Mouse (Mus musculus) midbrain, embryonic 11.5 days (tissue): ENCODE results near the gene Gng5. TPM values are rescaled to one million over a fixed set of nuclear protein-coding genes. Genes with fewer than 3 reads are reported as not detected.

ENCODE experiments used
- ATAC-seq: fragments of 200-750 bp; cut with Nextera tagmentation; 2 replicates; pipeline ENCODE4 v1.8.0; 2017; ENCODE audit warnings: moderate TSS enrichment, moderate library complexity; ENCODE audit not compliant: low FRiP score
- DNase-seq: peaks from one replicate; pipeline ENCODE4 v3.0.0; 2015; ENCODE audit warnings: low spot score; ENCODE audit errors: missing footprints
- H3K27ac ChIP-seq: fragments of 300-500 bp; sonication (generic); 2 replicates; pipeline ENCODE4 v1.5.1; 2014; ENCODE audit warnings: low read depth, low read length
- H3K27me3 ChIP-seq: fragments of 300-500 bp; sonication (generic); 2 replicates; pipeline ENCODE4 v1.6.1; 2014; ENCODE audit warnings: mild to moderate bottlenecking, low read length, moderate library complexity, mixed read lengths; ENCODE audit not compliant: control insufficient read depth, insufficient read depth
- H3K36me3 ChIP-seq: fragments of 300-500 bp; sonication (generic); 2 replicates; pipeline ENCODE4 v1.6.1; 2014; ENCODE audit warnings: mild to moderate bottlenecking, low read length, moderate library complexity, mixed read lengths; ENCODE audit not compliant: control insufficient read depth, insufficient read depth
- H3K4me1 ChIP-seq: fragments of 300-500 bp; sonication (generic); 2 replicates; pipeline ENCODE4 v1.6.1; 2014; ENCODE audit warnings: low read length; ENCODE audit not compliant: control insufficient read depth, insufficient read depth
- H3K4me2 ChIP-seq: fragments of 300-500 bp; sonication (generic); 2 replicates; pipeline ENCODE4 v1.6.1; 2014; ENCODE audit warnings: mild to moderate bottlenecking, moderate library complexity
- H3K4me3 ChIP-seq: fragments of 300-500 bp; sonication (generic); 2 replicates; pipeline ENCODE4 v1.5.1; 2014; ENCODE audit warnings: low read depth, low read length
- H3K9ac ChIP-seq: fragments of 300-500 bp; sonication (generic); 2 replicates; pipeline ENCODE4 v1.6.1; 2014; ENCODE audit warnings: low read length
- H3K9me3 ChIP-seq: fragments of 300-500 bp; sonication (generic); 2 replicates; pipeline ENCODE4 v1.6.1; 2016; ENCODE audit warnings: low read length; ENCODE audit not compliant: control insufficient read depth
- WGBS: fragments of 180-500 bp; shearing (Covaris S2); extraction: QIAGEN DNeasy Blood & Tissue Kit; methylation state at CpG from one replicate; pipeline ENCODE4 v1.1.7; 2014; 5-methylcytosine and 5-hydroxymethylcytosine counted together
- polyA plus RNA-seq: library from polyadenylated mRNA; unstranded; fragments of >200 nt; fragmentation: Nextera tagmentation; extraction: Ambion mirVana; gene quantifications from 2 replicates; pipeline ENCODE4 v1.2.1, GENCODE M21; 2014

The Gng5 gene
- polyA plus RNA-seq, 1 experiment from 2014 or later = 1,090 TPM

DNA sequence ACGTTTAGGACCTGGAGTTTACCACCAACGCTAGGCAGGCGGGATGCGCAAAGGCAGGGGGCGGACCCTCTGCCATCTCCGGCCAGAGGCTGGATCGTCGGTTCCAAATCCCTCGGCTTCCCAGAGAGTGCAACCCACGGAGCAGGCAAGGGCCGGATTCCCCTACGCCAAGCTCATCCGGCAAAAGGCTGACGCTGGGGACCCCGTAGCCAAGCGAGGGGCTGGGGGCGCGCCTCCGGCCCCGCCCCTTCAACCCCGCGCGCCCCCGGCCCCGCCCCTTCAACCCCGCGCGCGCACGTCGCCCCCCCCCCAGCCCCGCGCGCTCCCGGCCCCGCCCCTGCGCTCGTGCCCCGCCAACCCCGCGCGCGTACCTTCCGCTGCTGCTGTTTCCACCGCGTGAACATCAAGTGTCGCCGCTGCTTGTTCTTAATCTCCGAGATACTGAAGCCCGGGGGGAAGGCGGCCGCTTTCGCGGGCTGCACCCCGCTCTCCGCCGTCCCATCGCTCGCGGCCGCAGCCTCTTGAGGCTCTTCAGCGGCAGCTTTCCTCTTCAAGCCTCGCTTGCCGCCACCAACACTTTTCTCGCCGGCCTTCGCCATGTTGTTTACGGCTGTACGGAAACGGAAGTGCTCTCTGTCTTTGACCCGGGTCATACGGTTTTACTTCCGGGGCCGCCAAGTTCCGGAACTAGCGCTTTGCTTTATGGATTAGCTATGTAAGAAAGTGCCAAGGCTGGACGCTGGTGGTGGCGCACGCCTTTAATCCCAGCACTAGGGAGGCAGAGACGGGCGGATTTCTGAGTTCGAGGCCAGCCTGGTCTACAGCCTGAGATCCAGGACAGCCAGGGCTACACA is 21.4 kb downstream of the Gng5 start, which contains the start of gene Rpf1:
Gene Rpf1 (minus strand): TSS at position 632 of the 854 bp plus-strand sequence.
- Histone ChIP-seq H3K9me3 (no peaks in the 10 kb centered on the region), H3K27ac (peak within 1 kb of the TSS; percentile 95), H3K4me3 (peak within 1 kb of the TSS; percentile 79), H3K36me3 (peaks cover 6% of the 10 kb centered on the region; the same call in 1 of the 2 replicates), H3K4me1 (peaks cover 2% of the 10 kb centered on the region; the same call in 1 of the 2 replicates), H3K9ac (peak within 1 kb of the TSS; percentile 94), H3K27me3 (no peaks in the 10 kb centered on the region), H3K4me2 (peak within 1 kb of the TSS; percentile 67)
- DNase-seq (peak; percentile 98), ATAC-seq (peak; percentile 96)
- whole genome bisulfite sequencing = under 1% methylated on average over 61 of the region's 82 CpGs

DNA sequence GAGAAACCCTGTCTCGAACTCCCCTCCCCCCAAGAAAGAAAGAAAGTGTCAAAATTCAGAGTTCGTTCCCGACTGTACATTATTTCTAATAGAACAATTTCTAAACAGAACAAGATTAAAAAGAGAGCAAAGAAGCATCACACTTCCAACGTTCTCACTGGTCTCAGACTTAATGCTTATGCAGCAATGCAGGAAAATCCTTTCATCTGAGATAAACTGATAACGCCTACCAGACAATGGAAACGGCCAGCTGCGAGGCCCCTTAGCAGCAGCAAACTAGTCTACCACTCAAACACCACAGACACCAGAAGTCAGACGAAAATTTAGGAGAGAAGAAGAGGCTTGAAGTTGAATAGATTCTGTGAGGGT is 22.0 kb downstream of the Gng5 start:
- Histone ChIP-seq H3K27me3 (no peaks in the 10 kb centered on the region), H3K4me2 (peak overlapping the region; percentile 67), H3K27ac (peak overlapping the region; percentile 95; the same call in 1 of the 2 replicates), H3K9me3 (no peaks in the 10 kb centered on the region), H3K36me3 (peaks cover 6% of the 10 kb centered on the region; the same call in 1 of the 2 replicates), H3K9ac (peak overlapping the region; percentile 94; the same call in 1 of the 2 replicates), H3K4me3 (peak overlapping the region; percentile 79), H3K4me1 (peaks cover 2% of the 10 kb centered on the region; the same call in 1 of the 2 replicates)
- no peak for DNase-seq
- ATAC-seq = peak; percentile 9; the same call in 1 of the 2 replicates
- WGBS = 13% methylated on average over 8 of the region's 8 CpGs

DNA sequence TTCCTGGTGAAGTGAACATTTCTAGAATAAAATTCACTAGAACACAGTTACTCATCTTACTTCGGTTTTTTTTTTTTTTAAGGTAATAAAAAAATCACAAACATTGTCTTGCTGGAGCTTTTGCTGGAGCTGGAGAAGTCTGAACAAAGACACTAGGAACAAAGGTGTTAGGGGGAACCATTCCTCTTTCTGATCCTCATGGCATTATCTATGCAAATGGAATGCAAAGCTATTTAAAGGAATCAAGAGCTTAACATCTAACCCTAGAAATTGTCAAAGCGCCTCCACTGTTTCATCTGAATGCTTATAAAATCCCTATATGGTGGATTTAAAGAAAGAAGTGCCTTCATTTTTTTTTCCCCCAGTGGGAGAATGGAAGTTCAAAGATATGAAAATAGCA is 28.7 kb downstream of the Gng5 start:
- Histone ChIP-seq H3K36me3 (no peaks in the 10 kb centered on the region), H3K4me1 (peaks cover 6% of the 10 kb centered on the region; the same call in 1 of the 2 replicates), H3K4me3 (no peak overlapping the region), H3K4me2 (0 out of 2 replicates have a peak overlapping the region, but pooled peaks have one; percentile 7), H3K9ac (no peak overlapping the region), H3K27me3 (no peaks in the 10 kb centered on the region), H3K27ac (no peak overlapping the region), H3K9me3 (no peaks in the 10 kb centered on the region)
- WGBS = 18% methylated on average over 2 of the region's 2 CpGs
- ATAC-seq (0 out of 2 replicates have a peak, but pooled peaks have one; percentile 54), DNase-seq (no peak)

DNA sequence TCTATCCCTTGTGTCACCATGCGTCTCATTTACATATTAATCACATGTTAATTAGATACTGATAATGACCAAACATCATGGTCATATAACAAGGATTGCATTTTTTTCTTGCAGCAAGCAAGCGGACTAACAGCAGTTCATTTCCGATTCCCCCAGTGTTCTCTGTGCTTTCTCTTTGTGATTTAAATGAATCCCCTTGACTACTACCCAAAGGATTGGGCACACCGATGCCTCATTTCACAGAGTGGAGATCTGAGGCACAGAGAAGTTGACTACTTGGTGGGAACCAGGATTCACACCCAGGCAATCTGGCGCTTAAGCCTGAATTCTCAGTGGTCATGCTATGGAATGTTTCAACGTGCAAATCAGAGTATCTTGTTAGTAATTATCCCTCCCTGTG is 35.4 kb downstream of the Gng5 start:
- no peaks in the 10 kb centered on the region for H3K36me3 ChIP-seq
- DNase-seq = no peak
- H3K4me3 ChIP-seq = no peak overlapping the region
- no peak overlapping the region for H3K4me2 ChIP-seq
- 61% methylated on average over 6 of the region's 6 CpGs for WGBS
- H3K9me3 ChIP-seq = no peaks in the 10 kb centered on the region
- no peaks in the 10 kb centered on the region for H3K27me3 ChIP-seq
- H3K9ac ChIP-seq = no peak overlapping the region
- no peak overlapping the region for H3K27ac ChIP-seq
- H3K4me1 ChIP-seq = no peaks in the 10 kb centered on the region
- ATAC-seq = no peak

DNA sequence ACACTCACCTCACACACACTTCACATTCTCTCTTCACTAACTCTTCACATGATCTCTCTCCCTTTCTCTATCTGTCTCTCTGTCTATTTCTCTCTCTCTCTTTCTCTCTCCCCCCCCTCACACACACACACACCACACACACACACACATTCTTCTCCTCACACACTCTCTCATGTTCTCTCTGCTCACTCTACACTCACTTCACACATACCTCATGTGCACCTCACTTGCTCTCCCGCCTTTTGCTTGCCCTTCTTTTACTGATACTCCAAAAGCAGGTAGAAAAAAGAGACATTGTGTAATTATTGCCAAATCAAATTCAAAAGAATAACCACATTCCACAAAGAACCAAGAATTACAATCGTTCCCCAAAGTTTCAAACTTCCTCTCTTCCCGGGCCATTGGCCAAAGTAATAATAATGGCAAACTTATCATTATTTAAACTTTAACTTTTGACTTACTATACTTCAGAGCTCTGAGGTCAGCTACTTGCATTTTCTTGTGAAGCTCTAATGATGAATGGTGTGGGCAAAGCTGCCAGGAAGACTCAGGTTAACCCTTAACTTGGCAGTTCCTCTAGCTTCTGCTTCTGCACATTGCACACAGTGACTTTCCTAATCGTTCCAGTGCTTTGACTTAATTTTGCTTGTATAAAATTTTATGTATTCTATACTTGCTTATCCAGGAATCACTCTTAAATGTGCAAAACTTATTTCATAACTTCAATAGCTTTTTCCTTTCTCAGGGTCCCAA is 41.1 kb downstream of the Gng5 start:
- Histone ChIP-seq H3K27ac (no peak overlapping the region), H3K27me3 (no peaks in the 10 kb centered on the region), H3K9ac (no peak overlapping the region), H3K4me3 (no peak overlapping the region), H3K4me2 (no peak overlapping the region), H3K9me3 (no peaks in the 10 kb centered on the region), H3K36me3 (no peaks in the 10 kb centered on the region), H3K4me1 (no peaks in the 10 kb centered on the region)
- DNase-seq (no peak), ATAC-seq (no peak)
- WGBS = 84% methylated on average over 4 of the region's 4 CpGs

DNA sequence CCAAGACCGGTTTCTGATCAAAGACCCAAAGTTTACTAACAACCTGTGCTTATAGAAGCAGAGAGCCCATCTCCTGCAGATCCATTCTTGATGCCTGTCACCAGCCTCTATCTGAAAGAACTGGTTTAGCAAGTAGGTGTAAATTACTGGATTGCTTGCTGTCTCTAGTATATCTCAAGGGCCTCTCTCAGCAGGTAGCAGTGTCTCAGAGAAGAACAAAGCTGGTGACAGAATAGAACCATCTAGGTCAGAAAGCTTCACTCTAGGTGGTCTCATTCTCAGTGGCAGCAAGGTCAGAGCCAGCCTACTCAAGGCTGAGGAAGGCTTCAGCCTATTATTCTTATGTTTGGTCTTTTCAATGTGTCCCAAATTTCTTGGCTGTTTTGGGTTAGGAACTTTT is 44.0 kb downstream of the Gng5 start:
- Histone ChIP-seq H3K9me3 (no peaks in the 10 kb centered on the region), H3K9ac (no peak overlapping the region), H3K4me3 (no peak overlapping the region), H3K4me1 (no peaks in the 10 kb centered on the region), H3K4me2 (no peak overlapping the region), H3K36me3 (no peaks in the 10 kb centered on the region), H3K27me3 (no peaks in the 10 kb centered on the region), H3K27ac (no peak overlapping the region)
- ATAC-seq (no peak), DNase-seq (no peak)
- WGBS = 43% methylated on average over 1 of the region's 1 CpGs

DNA sequence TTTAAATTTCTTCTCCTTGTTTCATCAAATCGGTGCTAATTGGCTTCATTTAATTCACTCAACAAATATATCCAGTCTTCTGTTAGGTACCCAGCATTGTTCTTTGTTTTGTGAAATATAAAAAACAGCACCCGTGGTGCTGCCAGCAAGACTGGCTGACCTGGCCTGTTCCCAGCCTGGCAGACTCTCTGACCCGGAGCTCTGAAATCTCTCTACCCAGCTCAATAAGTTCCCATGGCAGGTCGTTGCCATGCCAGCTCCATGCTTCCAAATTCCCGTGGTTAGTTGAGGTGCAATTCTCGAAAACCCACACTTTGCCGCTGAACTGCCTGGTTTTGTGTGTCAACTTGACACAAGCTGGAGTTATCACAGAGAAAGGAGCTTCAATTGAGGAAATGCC is 55.2 kb downstream of the Gng5 start:
- DNase-seq (no peak), ATAC-seq (no peak)
- Histone ChIP-seq H3K27me3 (no peaks in the 10 kb centered on the region), H3K36me3 (no peaks in the 10 kb centered on the region), H3K4me3 (no peak overlapping the region), H3K9me3 (no peaks in the 10 kb centered on the region), H3K27ac (no peak overlapping the region), H3K9ac (no peak overlapping the region), H3K4me2 (no peak overlapping the region), H3K4me1 (no peaks in the 10 kb centered on the region)
- WGBS = 90% methylated on average over 7 of the region's 7 CpGs
